Mouse (Mus musculus) MEL-GATA-1-ER (cell line): ENCODE results near the gene Zfp871.
"Not testable (repeated sequence)": the region's sequence is repeated elsewhere in the genome, so short reads cannot be mapped to it uniquely, and the experiment has no call there.

ENCODE experiments used
- DNase-seq: peaks from one replicate; pipeline ENCODE4 v3.0.0-alpha.2; 2012; ENCODE audit warnings: low read depth; ENCODE audit errors: extremely low read depth

The Zfp871 gene

DNA sequence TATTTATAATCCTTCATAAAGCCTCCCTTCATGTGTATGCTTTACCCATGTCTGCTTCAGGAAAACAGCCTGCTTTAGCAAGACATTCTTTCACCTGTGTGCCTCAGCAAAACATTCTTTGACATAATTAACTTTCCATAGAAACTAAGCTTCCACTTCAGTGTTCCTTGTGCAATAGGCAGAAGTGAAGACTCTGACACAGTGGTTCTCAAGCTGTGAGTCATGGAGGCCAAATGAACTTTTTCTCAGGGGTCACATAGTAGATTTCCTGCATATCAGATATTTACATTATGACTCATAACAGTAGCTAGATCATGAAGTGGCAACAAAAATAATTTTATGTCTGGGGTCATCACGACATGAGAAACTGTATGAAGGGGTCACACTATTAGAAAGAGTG, 49.7 kb downstream of the Zfp871 start:
- no peak for DNase-seq

DNA sequence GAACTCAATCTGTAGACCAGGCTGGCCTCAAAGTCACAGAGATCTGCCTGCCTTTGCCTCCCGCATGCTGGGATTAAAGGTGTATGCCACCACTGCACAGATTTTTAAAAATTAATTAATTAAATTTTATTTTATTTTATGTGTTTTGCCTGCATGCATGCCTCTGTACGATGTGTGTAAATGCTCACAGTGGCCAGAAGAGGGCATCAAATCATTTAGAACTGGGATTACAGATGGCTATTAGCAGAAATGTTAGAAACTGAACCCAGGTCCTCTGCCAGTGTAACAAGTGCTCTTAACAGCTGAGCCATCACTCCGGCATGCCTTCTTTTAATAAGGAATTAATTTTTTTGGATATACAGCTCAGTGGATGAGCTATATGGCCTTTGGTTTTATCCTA, 59.1 kb downstream of the Zfp871 start:
- peak; percentile 15 for DNase-seq

DNA sequence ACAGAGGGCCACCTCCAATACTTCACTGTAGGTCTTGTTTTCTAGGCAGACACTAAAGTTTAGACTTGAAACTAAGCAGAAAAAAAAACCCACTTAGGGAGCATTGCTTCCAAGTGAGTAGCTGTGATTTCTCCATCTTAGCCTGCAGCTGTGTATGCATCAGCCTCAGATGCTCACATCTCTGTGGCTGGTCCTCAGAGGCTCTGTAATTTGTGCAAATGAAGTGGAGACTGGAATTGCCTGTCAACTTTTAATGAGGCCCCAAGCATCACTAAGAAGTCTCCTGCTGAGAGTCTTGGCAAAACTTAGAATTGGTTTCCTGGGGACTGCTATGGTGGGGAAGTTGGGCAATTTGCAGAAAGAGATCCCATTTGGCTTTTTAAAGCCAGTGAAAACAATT, 61.7 kb downstream of the Zfp871 start:
- DNase-seq = not testable (repeated sequence)

DNA sequence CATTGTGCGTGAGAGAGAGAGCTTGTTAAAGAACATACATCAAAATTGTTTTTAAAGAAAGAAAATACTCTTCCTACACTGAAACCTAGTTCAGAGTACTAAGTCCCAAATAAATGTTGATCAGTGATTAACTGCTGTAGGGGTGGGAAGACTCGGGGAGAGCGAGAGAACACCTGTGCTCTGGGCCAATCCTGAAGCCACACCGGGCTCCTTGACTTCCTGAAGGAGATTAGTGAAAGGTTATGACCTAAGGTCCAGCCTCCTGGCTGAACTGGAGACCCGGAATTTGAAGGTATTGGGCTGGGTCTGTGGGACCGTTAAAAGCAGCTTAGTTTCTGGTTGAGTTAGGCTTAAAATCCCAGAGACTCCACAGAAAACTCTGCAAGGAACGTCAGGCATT, 65.3 kb downstream of the Zfp871 start:
- no peak for DNase-seq

DNA sequence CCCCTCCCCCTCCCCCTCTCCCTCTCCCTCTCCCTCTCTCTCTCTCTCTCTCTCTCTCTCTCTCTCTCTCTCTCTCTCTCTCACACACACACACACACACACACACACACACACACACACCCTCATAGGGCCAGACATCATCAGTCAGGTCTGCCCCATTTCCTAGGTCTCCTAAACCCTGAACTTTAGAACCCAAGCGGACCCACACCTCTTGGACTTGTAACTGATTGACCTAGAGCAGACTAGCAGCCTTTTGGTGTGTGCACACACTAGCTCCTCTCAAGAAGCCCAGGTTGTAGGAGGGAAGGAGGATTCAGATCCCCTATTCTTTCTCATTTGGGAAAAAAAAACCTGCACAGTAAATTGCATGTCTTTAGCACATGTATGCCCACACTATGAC, 65.9 kb downstream of the Zfp871 start:
- DNase-seq = not testable (repeated sequence)
